16 mouse cellular contexts compared by ENCODE assay signal in the genomic region with DNA sequence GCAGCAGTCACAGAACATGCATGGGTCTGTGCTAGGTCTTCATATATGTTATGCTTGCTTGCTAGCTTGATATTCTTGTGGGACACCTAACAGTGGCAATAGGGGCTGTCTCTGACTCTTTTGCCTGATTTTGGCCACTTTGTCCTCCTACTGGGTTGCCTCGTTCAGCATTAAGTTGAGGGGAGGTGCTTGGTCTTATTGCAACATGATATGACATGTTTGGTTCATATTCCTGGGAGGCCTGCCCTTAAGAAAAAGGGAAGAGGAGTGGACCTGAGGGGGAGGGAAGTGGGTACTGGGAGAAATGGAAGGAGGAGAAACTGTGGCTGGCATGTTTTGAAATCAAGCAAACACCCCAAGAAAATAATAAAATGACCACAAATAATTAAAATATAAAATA.
DNase-seq lines count a peak whose midpoint lies in the region; ATAC-seq and TF ChIP-seq lines count a peak whose summit lies in the region.
"Had no signal": no experiment of that assay in that cellular context is flagged by ENCODE, and none has a peak within 500 bp of the region (broad histone marks: within the 10 kb centered on the region; RNA-seq: fewer than 3 reads in every experiment).

No protein-coding gene starts in this region.

- H3K4me1 ChIP-seq in heart, adult 2 months (ENCODE audit: control insufficient read depth, insufficient read depth, low read length), result no peaks in the 10 kb centered on the region
- H3K4me1 ChIP-seq in lung, embryonic 15.5 days, result no peaks in the 10 kb centered on the region
- peaks cover 14% of the 10 kb centered on the region for H3K4me1 ChIP-seq in bone marrow macrophage, adult 2 months (ENCODE audit: control insufficient read depth, insufficient read depth, low read length)
- no peaks in the 10 kb centered on the region for H3K4me1 ChIP-seq in stomach, embryonic 15.5 days
- no peaks in the 10 kb centered on the region for H3K4me1 ChIP-seq in kidney, embryonic 15.5 days
- H3K4me1 ChIP-seq: hindbrain, embryonic 10.5 days; neural tube, embryonic 15.5 days had no signal

- no peak overlapping the region for H3K4me3 ChIP-seq in heart, adult 2 months
- H3K4me3 ChIP-seq in lung, embryonic 15.5 days, result no peak overlapping the region
- peak overlapping the region; percentile 58 for H3K4me3 ChIP-seq in bone marrow macrophage, adult 2 months (ENCODE audit: insufficient read depth, low read length)
- no peak overlapping the region for H3K4me3 ChIP-seq in stomach, embryonic 15.5 days (replicated peaks)
- no peak overlapping the region for H3K4me3 ChIP-seq in kidney, embryonic 15.5 days (replicated peaks)
- H3K4me3 ChIP-seq: hindbrain, embryonic 10.5 days; neural tube, embryonic 15.5 days had no signal

- intact Hi-C loops in heart, adult 2 months (cut with DNase I), result no loop called here
- intact Hi-C loops in heart, postnatal 25 days (cut with DNase I), result no loop called here

- TF ChIP-seq EP300 in heart, adult 2 months (IDR thresholded peaks at IDR 0.05; ENCODE audit: insufficient read depth, low read depth, low read length), result no peak

- H3K27ac ChIP-seq in heart, adult 2 months, result peak overlapping the region; percentile 59
- peak overlapping the region; percentile 57 for H3K27ac ChIP-seq in lung, embryonic 15.5 days
- peak overlapping the region; percentile 99 for H3K27ac ChIP-seq in bone marrow macrophage, adult 2 months (ENCODE audit: insufficient read depth, low read depth, low read length)
- H3K27ac ChIP-seq in stomach, embryonic 15.5 days, result peak overlapping the region; percentile 51; the same call in 1 of the 2 replicates
- H3K27ac ChIP-seq in kidney, embryonic 15.5 days, result no peak overlapping the region
- H3K27ac ChIP-seq: hindbrain, embryonic 10.5 days; hindbrain, postnatal 0 days; neural tube, embryonic 15.5 days had no signal

- H3K9me3 ChIP-seq in lung, embryonic 15.5 days, result no peaks in the 10 kb centered on the region
- no peaks in the 10 kb centered on the region for H3K9me3 ChIP-seq in stomach, embryonic 15.5 days
- no peaks in the 10 kb centered on the region for H3K9me3 ChIP-seq in kidney, embryonic 15.5 days (replicated peaks)
- H3K9me3 ChIP-seq: hindbrain, embryonic 10.5 days; neural tube, embryonic 15.5 days had no signal

- H3K4me2 ChIP-seq in lung, embryonic 15.5 days, result no peak overlapping the region
- no peak overlapping the region for H3K4me2 ChIP-seq in stomach, embryonic 15.5 days
- H3K4me2 ChIP-seq in kidney, embryonic 15.5 days, result no peak overlapping the region
- H3K4me2 ChIP-seq: neural tube, embryonic 15.5 days had no signal

- no peak for ATAC-seq in lung, embryonic 15.5 days (ENCODE audit: borderline replicate concordance, extremely low read depth, low FRiP score, low TSS enrichment)
- ATAC-seq in stomach, embryonic 15.5 days (ENCODE audit: insufficient read depth, low FRiP score, low read depth), result no peak
- ATAC-seq in kidney, embryonic 15.5 days (replicated peaks; ENCODE audit: low FRiP score), result no peak
- ATAC-seq: hindbrain, postnatal 0 days; midbrain, embryonic 16.5 days had no signal

- 39% methylated on average over 1 of the region's 1 CpGs for WGBS in heart, adult 2 months
- 21% methylated on average over 1 of the region's 1 CpGs for WGBS in lung, embryonic 15.5 days
- 55% methylated on average over 1 of the region's 1 CpGs for WGBS in stomach, embryonic 15.5 days
- 70% methylated on average over 1 of the region's 1 CpGs for WGBS in kidney, embryonic 15.5 days

- no peaks in the 10 kb centered on the region for H3K79me2 ChIP-seq in heart, adult 2 months (replicated peaks; ENCODE audit: control insufficient read depth, insufficient read depth, low read length)

- TF ChIP-seq POLR2A in heart, adult 2 months (IDR thresholded peaks at IDR 0.05; ENCODE audit: insufficient read depth, low read depth, low read length), result no peak
- TF ChIP-seq POLR2A in bone marrow macrophage, adult 2 months (IDR thresholded peaks at IDR 0.05; ENCODE audit: borderline replicate concordance, low read depth, low read length), result no peak

- no peaks in the 10 kb centered on the region for H3K36me3 ChIP-seq in heart, adult 2 months (ENCODE audit: control insufficient read depth, insufficient read depth, low read length)
- no peaks in the 10 kb centered on the region for H3K36me3 ChIP-seq in lung, embryonic 15.5 days
- H3K36me3 ChIP-seq in stomach, embryonic 15.5 days, result no peaks in the 10 kb centered on the region
- no peaks in the 10 kb centered on the region for H3K36me3 ChIP-seq in kidney, embryonic 15.5 days
- H3K36me3 ChIP-seq: hindbrain, embryonic 10.5 days; neural tube, embryonic 15.5 days had no signal

- peak in 1 of 2 experiments; percentile 3 for DNase-seq in heart, adult 2 months
- no peak for DNase-seq in heart, postnatal 25 days (ENCODE audit: low spot score)
- no peak for DNase-seq in lung, postnatal 14 days
- DNase-seq in adrenal gland, adult (ENCODE audit: inconsistent age in 2 of 2, low spot score in 1 of 2), result no peak
- DNase-seq: adrenal gland, adult 8-10 months; cerebellum, adult 11 months; cerebellum, postnatal 10 days; thymus, postnatal 14 days had no signal

- H3K9ac ChIP-seq in heart, adult 2 months (ENCODE audit: low read depth, low read length), result no peak overlapping the region
- H3K9ac ChIP-seq in lung, embryonic 15.5 days, result no peak overlapping the region
- no peak overlapping the region for H3K9ac ChIP-seq in stomach, embryonic 15.5 days
- H3K9ac ChIP-seq in kidney, embryonic 15.5 days, result no peak overlapping the region
- H3K9ac ChIP-seq: neural tube, embryonic 15.5 days had no signal

- no peak for TF ChIP-seq CTCF in heart, adult 2 months (IDR thresholded peaks at IDR 0.05)
- TF ChIP-seq CTCF in bone marrow macrophage, adult 2 months (IDR thresholded peaks at IDR 0.05; ENCODE audit: low read depth, low read length), result no peak

- no peaks in the 10 kb centered on the region for H3K27me3 ChIP-seq in heart, adult 2 months (ENCODE audit: control insufficient read depth, insufficient read depth, low read length)
- no peaks in the 10 kb centered on the region for H3K27me3 ChIP-seq in lung, embryonic 15.5 days
- no peaks in the 10 kb centered on the region for H3K27me3 ChIP-seq in stomach, embryonic 15.5 days (replicated peaks)
- H3K27me3 ChIP-seq in kidney, embryonic 15.5 days, result no peaks in the 10 kb centered on the region
- H3K27me3 ChIP-seq: neural tube, embryonic 15.5 days had no signal
